Mouse (Mus musculus): ENCODE data around the gene Sept14. TPM values are rescaled to one million over a fixed set of nuclear protein-coding genes. Genes with fewer than 3 reads are reported as not detected.

Sept14 gene
- polyA plus RNA-seq (2016; fragmentation: Nextera tagmentation; extraction: Ambion mirVana), result not detected in 2 replicates

GRCm38 (mm10) chr5:129708412-129708811 lies at the start of gene Sept14:
Gene Sept14 (minus strand): TSS chr5:129708512.
- H3K9ac ChIP-seq, result no peak within 1 kb of the TSS
- H3K9me3 ChIP-seq (replicated peaks), result no peaks in the 10 kb centered on the region
- no peaks in the 10 kb centered on the region for H3K4me1 ChIP-seq (replicated peaks)
- no peaks in the 10 kb centered on the region for H3K36me3 ChIP-seq
- 52% methylated on average over 2 of the region's 2 CpGs for WGBS
- no peak within 1 kb of the TSS for H3K4me2 ChIP-seq
- no peak within 1 kb of the TSS for H3K27ac ChIP-seq (ENCODE audit: poor library complexity, severe bottlenecking)
- H3K4me3 ChIP-seq, result no peak within 1 kb of the TSS
- no peak for ATAC-seq (ENCODE audit: insufficient number of reproducible peaks, low FRiP score)
- no peaks in the 10 kb centered on the region for H3K27me3 ChIP-seq (replicated peaks)

GRCm38 (mm10) chr5:129756886-129757285 lies 48.6 kb upstream of the Sept14 start:
- no peak overlapping the region for H3K9ac ChIP-seq
- no peak overlapping the region for H3K4me3 ChIP-seq
- WGBS, result 89% methylated on average over 20 of the region's 20 CpGs
- H3K27ac ChIP-seq (ENCODE audit: poor library complexity, severe bottlenecking), result no peak overlapping the region
- no peak for ATAC-seq (ENCODE audit: insufficient number of reproducible peaks, low FRiP score)
- H3K4me1 ChIP-seq (replicated peaks), result no peaks in the 10 kb centered on the region
- H3K27me3 ChIP-seq (replicated peaks), result no peaks in the 10 kb centered on the region
- H3K9me3 ChIP-seq (replicated peaks), result no peaks in the 10 kb centered on the region
- peaks cover 69% of the 10 kb centered on the region for H3K36me3 ChIP-seq
- no peak overlapping the region for H3K4me2 ChIP-seq

GRCm38 (mm10) chr5:129744050-129744449 lies 35.7 kb upstream of the Sept14 start:
- Histone ChIP-seq H3K9ac (no peak overlapping the region), H3K27me3 (replicated peaks) (no peaks in the 10 kb centered on the region), H3K4me3 (no peak overlapping the region), H3K4me2 (peak overlapping the region; percentile 20), H3K36me3 (peaks cover 81% of the 10 kb centered on the region), H3K9me3 (replicated peaks) (no peaks in the 10 kb centered on the region), H3K27ac (ENCODE audit: poor library complexity, severe bottlenecking) (peak overlapping the region; percentile 55), H3K4me1 (replicated peaks) (peaks cover 18% of the 10 kb centered on the region)
- WGBS, result 13% methylated on average over 6 of the region's 6 CpGs
- ATAC-seq (ENCODE audit: insufficient number of reproducible peaks, low FRiP score), result no peak

- Histone ChIP-seq H3K9ac (0 out of 2 replicates have a peak overlapping the region, but pooled peaks have one; percentile 13), H3K4me2 (no peak overlapping the region), H3K4me3 (no peak overlapping the region), H3K9me3 (replicated peaks) (no peaks in the 10 kb centered on the region), H3K27ac (ENCODE audit: poor library complexity, severe bottlenecking) (no peak overlapping the region), H3K4me1 (replicated peaks) (peaks cover 18% of the 10 kb centered on the region), H3K36me3 (peaks cover 74% of the 10 kb centered on the region), H3K27me3 (replicated peaks) (no peaks in the 10 kb centered on the region)
- peak; percentile 77 for ATAC-seq (ENCODE audit: insufficient number of reproducible peaks, low FRiP score)
- 32% methylated on average over 7 of the region's 7 CpGs for WGBS
Measured at GRCm38 (mm10) chr5:129742903-129743488, 34.7 kb upstream of the Sept14 start.

GRCm38 (mm10) chr5:129740976-129741375 lies 32.7 kb upstream of the Sept14 start:
- Histone ChIP-seq H3K27me3 (replicated peaks) (no peaks in the 10 kb centered on the region), H3K4me1 (replicated peaks) (peaks cover 18% of the 10 kb centered on the region), H3K36me3 (peaks cover 61% of the 10 kb centered on the region), H3K9ac (no peak overlapping the region), H3K9me3 (replicated peaks) (no peaks in the 10 kb centered on the region), H3K4me3 (no peak overlapping the region), H3K4me2 (no peak overlapping the region), H3K27ac (ENCODE audit: poor library complexity, severe bottlenecking) (no peak overlapping the region)
- WGBS, result 100% methylated on average over 1 of the region's 1 CpGs
- ATAC-seq (ENCODE audit: insufficient number of reproducible peaks, low FRiP score), result no peak

GRCm38 (mm10) chr5:129731021-129731420 lies 22.7 kb upstream of the Sept14 start:
- H3K9me3 ChIP-seq (replicated peaks), result no peaks in the 10 kb centered on the region
- WGBS, result 31% methylated on average over 5 of the region's 5 CpGs
- H3K36me3 ChIP-seq, result peaks cover 19% of the 10 kb centered on the region; the same call in 1 of the 2 replicates
- no peaks in the 10 kb centered on the region for H3K27me3 ChIP-seq (replicated peaks)
- H3K27ac ChIP-seq (ENCODE audit: poor library complexity, severe bottlenecking), result peak overlapping the region; percentile 91
- H3K9ac ChIP-seq, result peak overlapping the region; percentile 42; the same call in 1 of the 2 replicates
- peaks cover 65% of the 10 kb centered on the region for H3K4me1 ChIP-seq (replicated peaks)
- peak overlapping the region; percentile 58; the same call in 1 of the 2 replicates for H3K4me2 ChIP-seq
- no peak for ATAC-seq (ENCODE audit: insufficient number of reproducible peaks, low FRiP score)
- no peak overlapping the region for H3K4me3 ChIP-seq

GRCm38 (mm10) chr5:129730344-129730743 lies 22.0 kb upstream of the Sept14 start:
- peaks cover 63% of the 10 kb centered on the region for H3K4me1 ChIP-seq (replicated peaks)

GRCm38 (mm10) chr5:129729286-129729685 lies 21.0 kb upstream of the Sept14 start:
- H3K9ac ChIP-seq, result peak overlapping the region; percentile 44
- 0 out of 2 replicates have a peak, but pooled peaks have one; percentile 37 for ATAC-seq (ENCODE audit: insufficient number of reproducible peaks, low FRiP score)
- peak overlapping the region; percentile 91 for H3K27ac ChIP-seq (ENCODE audit: poor library complexity, severe bottlenecking)
- 0 out of 2 replicates have a peak, but pooled peaks cover 5% of the 10 kb centered on the region for H3K36me3 ChIP-seq
- H3K27me3 ChIP-seq (replicated peaks), result no peaks in the 10 kb centered on the region
- H3K4me1 ChIP-seq (replicated peaks), result peaks cover 54% of the 10 kb centered on the region
- 18% methylated on average over 11 of the region's 11 CpGs for WGBS
- peak overlapping the region; percentile 9; the same call in 1 of the 2 replicates for H3K4me3 ChIP-seq
- no peaks in the 10 kb centered on the region for H3K9me3 ChIP-seq (replicated peaks)
- H3K4me2 ChIP-seq, result peak overlapping the region; percentile 58

More at GRCm38 (mm10) chr5:129730344-129730743, 22.0 kb upstream of the Sept14 start:
- H3K9me3 ChIP-seq (replicated peaks), result no peaks in the 10 kb centered on the region
- no peaks in the 10 kb centered on the region for H3K27me3 ChIP-seq (replicated peaks)
- 0 out of 2 replicates have a peak overlapping the region, but pooled peaks have one; percentile 2 for H3K4me3 ChIP-seq
- H3K27ac ChIP-seq (ENCODE audit: poor library complexity, severe bottlenecking), result peak overlapping the region; percentile 91
- peaks cover 15% of the 10 kb centered on the region; the same call in 1 of the 2 replicates for H3K36me3 ChIP-seq
- H3K9ac ChIP-seq, result peak overlapping the region; percentile 42
- peak overlapping the region; percentile 58 for H3K4me2 ChIP-seq
- ATAC-seq (ENCODE audit: insufficient number of reproducible peaks, low FRiP score), result peak; percentile 65
- WGBS, result 27% methylated on average over 11 of the region's 11 CpGs

- Histone ChIP-seq H3K4me1 (replicated peaks) (peaks cover 54% of the 10 kb centered on the region), H3K36me3 (no peaks in the 10 kb centered on the region), H3K27me3 (replicated peaks) (no peaks in the 10 kb centered on the region), H3K27ac (ENCODE audit: poor library complexity, severe bottlenecking) (no peak overlapping the region), H3K4me2 (peak overlapping the region; percentile 63), H3K4me3 (peak overlapping the region; percentile 78; the same call in 1 of the 2 replicates), H3K9me3 (replicated peaks) (no peaks in the 10 kb centered on the region), H3K9ac (peak overlapping the region; percentile 92; the same call in 1 of the 2 replicates)
- no peak for ATAC-seq (ENCODE audit: insufficient number of reproducible peaks, low FRiP score)
- WGBS, result 84% methylated on average over 3 of the region's 3 CpGs
Measured at GRCm38 (mm10) chr5:129726784-129727183, 18.5 kb upstream of the Sept14 start.

GRCm38 (mm10) chr5:129725774-129726392 lies 17.6 kb upstream of the Sept14 start:
- H3K27ac ChIP-seq (ENCODE audit: poor library complexity, severe bottlenecking), result peak overlapping the region; percentile 99
- no peak for ATAC-seq (ENCODE audit: insufficient number of reproducible peaks, low FRiP score)
- no peaks in the 10 kb centered on the region for H3K36me3 ChIP-seq
- peaks cover 48% of the 10 kb centered on the region for H3K4me1 ChIP-seq (replicated peaks)
- peak overlapping the region; percentile 63 for H3K4me2 ChIP-seq
- no peaks in the 10 kb centered on the region for H3K9me3 ChIP-seq (replicated peaks)
- peak overlapping the region; percentile 78 for H3K4me3 ChIP-seq
- no peaks in the 10 kb centered on the region for H3K27me3 ChIP-seq (replicated peaks)
- H3K9ac ChIP-seq, result peak overlapping the region; percentile 92
- 14% methylated on average over 7 of the region's 7 CpGs for WGBS
